Mouse (Mus musculus) cerebellum, adult 2 months (tissue): Measurements from ENCODE around the gene Pfkfb2.

Source experiments
- CTCF ChIP-seq: fragments of 200-500 bp; IDR thresholded peaks from 2 replicates; pipeline ENCODE4 v1.5.1; 2011; ENCODE audit warnings: low read depth, mild to moderate bottlenecking, control low read depth, low read length, moderate library complexity, borderline replicate concordance; ENCODE audit not compliant: insufficient read depth
- POLR2A ChIP-seq: fragments of 200-500 bp; IDR thresholded peaks from 2 replicates; pipeline ENCODE4 v1.6.1; 2011; ENCODE audit warnings: low read length, control low read depth, borderline replicate concordance; ENCODE audit not compliant: insufficient read depth

GRCm38 (mm10) chr1:130739636-130740035, 10.6 kb upstream of the Pfkfb2 start:
- TF ChIP-seq POLR2A (no peak), CTCF (no peak)
